Mouse (Mus musculus) liver, postnatal 0 days (tissue): ENCODE data around the gene Ehbp1. TPM values are rescaled to one million over a fixed set of nuclear protein-coding genes. Genes with fewer than 3 reads are reported as not detected.

Source experiments
- ATAC-seq: fragments of 200-750 bp; cut with Nextera tagmentation; 2 replicates; pipeline ENCODE4 v1.8.0; 2017; ENCODE audit warnings: mild to moderate bottlenecking, moderate library complexity
- DNase-seq: peaks from one replicate; pipeline ENCODE4 v3.0.0-alpha.2; 2016
- H3K27ac ChIP-seq: fragments of 300-500 bp; sonication (generic); 2 replicates; pipeline ENCODE4 v1.5.1; 2014; ENCODE audit warnings: antibody characterized with exemption, moderate library complexity, mild to moderate bottlenecking, low read depth
- H3K27me3 ChIP-seq: fragments of 300-500 bp; sonication (generic); 2 replicates; pipeline ENCODE4 v1.6.1; 2014; ENCODE audit warnings: low read length, control low read depth, mixed read lengths; ENCODE audit not compliant: insufficient read depth
- H3K36me3 ChIP-seq: fragments of 300-500 bp; sonication (generic); replicated peaks from 2 replicates; pipeline ENCODE4 v1.6.1; 2014; ENCODE audit warnings: mild to moderate bottlenecking, control low read depth, low read length, moderate library complexity, mixed read lengths; ENCODE audit not compliant: insufficient read depth
- H3K4me1 ChIP-seq: fragments of 300-500 bp; sonication (generic); 2 replicates; pipeline ENCODE4 v1.6.1; 2014; ENCODE audit warnings: antibody characterized with exemption, mild to moderate bottlenecking, control low read depth; ENCODE audit not compliant: insufficient read depth
- H3K4me2 ChIP-seq: fragments of 300-500 bp; sonication (generic); 2 replicates; pipeline ENCODE4 v1.6.1; 2014; ENCODE audit warnings: low read depth, mild to moderate bottlenecking, low read length, moderate library complexity, mixed read lengths
- H3K4me3 ChIP-seq: fragments of 300-500 bp; sonication (generic); 2 replicates; pipeline ENCODE4 v1.5.1; 2014; ENCODE audit warnings: low read depth, low read length
- H3K9ac ChIP-seq: fragments of 300-500 bp; sonication (generic); replicated peaks from 2 replicates; pipeline ENCODE4 v1.6.1; 2014; ENCODE audit warnings: mild to moderate bottlenecking, moderate library complexity
- H3K9me3 ChIP-seq: fragments of 300-500 bp; sonication (generic); 2 replicates; pipeline ENCODE4 v1.6.1; 2016; ENCODE audit warnings: mild to moderate bottlenecking, control low read depth, low read length, mixed read lengths
- CTCF ChIP-seq: sonication (generic); IDR thresholded peaks from 2 replicates; pipeline ENCODE4 v1.5.1; 2016; ENCODE audit warnings: antibody characterized with exemption, low read depth
- EP300 ChIP-seq: IDR thresholded peaks from 2 replicates; pipeline ENCODE4 v1.6.1; 2016; ENCODE audit warnings: antibody characterized with exemption, low read depth, mild to moderate bottlenecking
- WGBS: fragments of 180-500 bp; shearing (Covaris S2); extraction: QIAGEN DNeasy Blood & Tissue Kit; methylation state at CpG from one replicate; pipeline ENCODE4 v1.1.7; 2014; ENCODE audit not compliant: insufficient replicate concordance; 5-methylcytosine and 5-hydroxymethylcytosine counted together
- polyA plus RNA-seq: library from polyadenylated mRNA; unstranded; fragments of >200 nt; fragmentation: Nextera tagmentation; extraction: Ambion mirVana; gene quantifications from 2 replicates; pipeline ENCODE4 v1.2.1, GENCODE M21; 2015

Ehbp1 gene
- polyA plus RNA-seq, 1 experiment from 2014 or later: 1.9 TPM

- Histone ChIP-seq H3K4me2 (peak overlapping the region; percentile 97), H3K9ac (peak overlapping the region; percentile 57), H3K4me1 (peaks cover 21% of the 10 kb centered on the region), H3K9me3 (no peaks in the 10 kb centered on the region), H3K4me3 (peak overlapping the region; percentile 81), H3K27ac (peak overlapping the region; percentile 80), H3K36me3 (no peaks in the 10 kb centered on the region), H3K27me3 (no peaks in the 10 kb centered on the region)
- WGBS: 5% methylated on average over 6 of the region's 6 CpGs
- ATAC-seq (no peak), DNase-seq (no peak)
- TF ChIP-seq EP300: no peak
- TF ChIP-seq CTCF: no peak
These were observed 54.6 kb downstream of the Ehbp1 start for GRCm38 (mm10) chr11:22287513-22287900.

GRCm38 (mm10) chr11:22286885-22287512, 55.1 kb downstream of the Ehbp1 start:
- Histone ChIP-seq H3K4me1 (peaks cover 21% of the 10 kb centered on the region), H3K9ac (peak overlapping the region; percentile 79), H3K4me2 (peak overlapping the region; percentile 97), H3K27me3 (no peaks in the 10 kb centered on the region), H3K27ac (peak overlapping the region; percentile 85), H3K9me3 (no peaks in the 10 kb centered on the region), H3K4me3 (peak overlapping the region; percentile 81), H3K36me3 (no peaks in the 10 kb centered on the region)
- TF ChIP-seq EP300 (peak; percentile 48; the same call in 1 of the 2 replicates), CTCF (no peak)
- DNase-seq (peak; percentile 93), ATAC-seq (peak; percentile 99)
- 2% methylated on average over 43 of the region's 43 CpGs for WGBS

- peaks cover 21% of the 10 kb centered on the region for H3K4me1 ChIP-seq
- peak overlapping the region; percentile 85 for H3K27ac ChIP-seq
- no peaks in the 10 kb centered on the region for H3K27me3 ChIP-seq
- peak overlapping the region; percentile 97 for H3K4me2 ChIP-seq
- peak; percentile 39 for ATAC-seq
- peak overlapping the region; percentile 79 for H3K9ac ChIP-seq
- H3K36me3 ChIP-seq: no peaks in the 10 kb centered on the region
- no peaks in the 10 kb centered on the region for H3K9me3 ChIP-seq
- WGBS: 2% methylated on average over 34 of the region's 39 CpGs
- no peak for TF ChIP-seq EP300
- peak; percentile 22; the same call in 1 of the 2 replicates for TF ChIP-seq CTCF
- H3K4me3 ChIP-seq: peak overlapping the region; percentile 81
- DNase-seq: peak; percentile 55
These were observed 55.7 kb downstream of the Ehbp1 start for GRCm38 (mm10) chr11:22286371-22286872.

GRCm38 (mm10) chr11:22276656-22277055, 65.4 kb downstream of the Ehbp1 start:
- Histone ChIP-seq H3K27me3 (no peaks in the 10 kb centered on the region), H3K4me3 (no peak overlapping the region), H3K36me3 (no peaks in the 10 kb centered on the region; the same call in 1 of the 2 replicates), H3K9ac (no peak overlapping the region), H3K9me3 (no peaks in the 10 kb centered on the region), H3K4me2 (no peak overlapping the region), H3K27ac (no peak overlapping the region), H3K4me1 (no peaks in the 10 kb centered on the region)
- 78% methylated on average over 3 of the region's 3 CpGs for WGBS
- TF ChIP-seq CTCF: no peak
- DNase-seq (no peak), ATAC-seq (no peak)

- 49% methylated on average over 2 of the region's 2 CpGs for WGBS
- ATAC-seq (no peak), DNase-seq (no peak)
- TF ChIP-seq EP300: no peak
- no peak for TF ChIP-seq CTCF
- Histone ChIP-seq H3K4me3 (no peak overlapping the region), H3K4me2 (no peak overlapping the region), H3K9ac (no peak overlapping the region), H3K4me1 (peaks cover 8% of the 10 kb centered on the region), H3K27ac (no peak overlapping the region), H3K27me3 (no peaks in the 10 kb centered on the region), H3K36me3 (no peaks in the 10 kb centered on the region; the same call in 1 of the 2 replicates), H3K9me3 (no peaks in the 10 kb centered on the region)
These were observed 67.9 kb downstream of the Ehbp1 start for GRCm38 (mm10) chr11:22274144-22274543.

- whole genome bisulfite sequencing: 77% methylated on average over 7 of the region's 7 CpGs
- no peak for ATAC-seq
These were observed 68.7 kb downstream of the Ehbp1 start for GRCm38 (mm10) chr11:22273378-22273777.

More at GRCm38 (mm10) chr11:22273378-22273777, 68.7 kb downstream of the Ehbp1 start:
- Histone ChIP-seq H3K4me3 (no peak overlapping the region), H3K9ac (no peak overlapping the region), H3K9me3 (no peaks in the 10 kb centered on the region), H3K27ac (0 out of 2 replicates have a peak overlapping the region, but pooled peaks have one; percentile 30), H3K4me2 (no peak overlapping the region), H3K27me3 (no peaks in the 10 kb centered on the region), H3K4me1 (peaks cover 8% of the 10 kb centered on the region), H3K36me3 (no peaks in the 10 kb centered on the region)
- DNase-seq: no peak
- TF ChIP-seq EP300 (no peak), CTCF (no peak)
